Mouse (Mus musculus): ENCODE measurements at regions not wholly inside any gene's neighbourhood (a gene's known extent, or its start where the extent isn't known, plus 50 kb on each side); places are given as distances from the start of the nearest gene placed in this dataset.

- DNase-seq, result no peak
Observed at GRCm38 (mm10) chr13:47998495-47998894, 262.5 kb upstream of the Id4 start.

- DNase-seq, result no peak
Observed at GRCm38 (mm10) chr13:47999399-47999798, 261.6 kb upstream of the Id4 start.

GRCm38 (mm10) chr13:48003126-48003525 is 257.9 kb upstream of the Id4 start:
- DNase-seq, result no peak

- no peak for DNase-seq
Observed at GRCm38 (mm10) chr13:48013336-48013750, 247.7 kb upstream of the Id4 start.

GRCm38 (mm10) chr13:48015296-48015695 is 245.7 kb upstream of the Id4 start:
- no peak for DNase-seq

GRCm38 (mm10) chr13:48016051-48016450 is 245.0 kb upstream of the Id4 start:
- DNase-seq, result no peak

GRCm38 (mm10) chr13:48016606-48017005 is 244.4 kb upstream of the Id4 start:
- no peak for DNase-seq

- DNase-seq, result no peak
Observed at GRCm38 (mm10) chr13:48017649-48018048, 243.4 kb upstream of the Id4 start.

- DNase-seq, result no peak
Observed at GRCm38 (mm10) chr13:48018606-48019005, 242.4 kb upstream of the Id4 start.

- no peak for DNase-seq
Observed at GRCm38 (mm10) chr13:48022958-48023615, 237.9 kb upstream of the Id4 start.

GRCm38 (mm10) chr13:48027775-48028489 is 233.1 kb upstream of the Id4 start:
- DNase-seq, result peak; percentile 73

- no peak for DNase-seq
Observed at GRCm38 (mm10) chr13:48031491-48031890, 229.5 kb upstream of the Id4 start.

GRCm38 (mm10) chr13:48042172-48042571 is 218.9 kb upstream of the Id4 start:
- DNase-seq, result no peak

- DNase-seq, result no peak
Observed at GRCm38 (mm10) chr13:48042572-48042971, 218.5 kb upstream of the Id4 start.

- DNase-seq, result no peak
Observed at GRCm38 (mm10) chr13:48046201-48046750, 214.8 kb upstream of the Id4 start.

GRCm38 (mm10) chr13:48049796-48050195 is 211.2 kb upstream of the Id4 start:
- no peak for DNase-seq

GRCm38 (mm10) chr13:48074630-48075029 is 186.4 kb upstream of the Id4 start:
- DNase-seq, result no peak

GRCm38 (mm10) chr13:48075315-48075714 is 185.7 kb upstream of the Id4 start:
- no peak for DNase-seq

- DNase-seq, result no peak
Observed at GRCm38 (mm10) chr13:48078214-48078613, 182.8 kb upstream of the Id4 start.

- DNase-seq, result no peak
Observed at GRCm38 (mm10) chr13:48083294-48083693, 177.7 kb upstream of the Id4 start.

GRCm38 (mm10) chr13:48083807-48084206 is 177.2 kb upstream of the Id4 start:
- no peak for DNase-seq

- DNase-seq, result no peak
Observed at GRCm38 (mm10) chr13:48094275-48095035, 166.6 kb upstream of the Id4 start.

GRCm38 (mm10) chr13:48102156-48102555 is 158.9 kb upstream of the Id4 start:
- no peak for DNase-seq

- no peak for DNase-seq
Observed at GRCm38 (mm10) chr13:48102576-48102975, 158.5 kb upstream of the Id4 start.
